Mouse (Mus musculus) intestine, embryonic 14.5 days (tissue): ENCODE measurements around the gene Riok1. TPM values are rescaled to one million over a fixed set of nuclear protein-coding genes. Genes with fewer than 3 reads are reported as not detected.

Experiments
- ATAC-seq: fragments of 200-750 bp; cut with Nextera tagmentation; replicated peaks from 2 replicates; pipeline ENCODE4 v1.8.0; 2017; ENCODE audit warnings: low read depth, moderate number of reproducible peaks, moderate TSS enrichment, moderate library complexity; ENCODE audit not compliant: low FRiP score, low TSS enrichment
- DNase-seq: peaks from one replicate; pipeline ENCODE4 v3.0.0-alpha.2; 2018; ENCODE audit warnings: low spot score
- H3K27ac ChIP-seq: fragments of 300-500 bp; sonication (generic); 2 replicates; pipeline ENCODE4 v1.5.1; 2014; ENCODE audit warnings: low read depth, mild to moderate bottlenecking, control low read depth
- H3K27me3 ChIP-seq: fragments of 300-500 bp; sonication (generic); replicated peaks from 2 replicates; pipeline ENCODE4 v1.6.1; 2014; ENCODE audit warnings: low read length, control low read depth; ENCODE audit not compliant: control insufficient read depth, insufficient read depth
- H3K36me3 ChIP-seq: fragments of 300-500 bp; sonication (generic); 2 replicates; pipeline ENCODE4 v1.6.1; 2014; ENCODE audit warnings: low read length, control low read depth; ENCODE audit not compliant: control insufficient read depth, insufficient read depth
- H3K4me1 ChIP-seq: fragments of 300-500 bp; sonication (generic); replicated peaks from 2 replicates; pipeline ENCODE4 v1.6.1; 2014; ENCODE audit warnings: low read length, control low read depth, mixed read lengths; ENCODE audit not compliant: control insufficient read depth, insufficient read depth
- H3K4me2 ChIP-seq: fragments of 300-500 bp; sonication (generic); 2 replicates; pipeline ENCODE4 v1.6.1; 2014; ENCODE audit warnings: low read length
- H3K4me3 ChIP-seq: fragments of 300-500 bp; sonication (generic); 2 replicates; pipeline ENCODE4 v1.5.1; 2014; ENCODE audit warnings: low read depth, low read length, control low read depth, mixed read lengths
- H3K9ac ChIP-seq: fragments of 300-500 bp; sonication (generic); 2 replicates; pipeline ENCODE4 v1.6.1; 2014; ENCODE audit warnings: mild to moderate bottlenecking, low read length
- H3K9me3 ChIP-seq: fragments of 300-500 bp; sonication (generic); 2 replicates; pipeline ENCODE4 v1.6.1; 2016; ENCODE audit warnings: low read length, control low read depth; ENCODE audit not compliant: control insufficient read depth
- whole genome bisulfite sequencing: fragments of 180-500 bp; shearing (Covaris S2); extraction: QIAGEN DNeasy Blood & Tissue Kit; methylation state at CpG from one replicate; pipeline ENCODE4 v1.1.7; 2014; 5-methylcytosine and 5-hydroxymethylcytosine counted together
- polyA plus RNA-seq: library from polyadenylated mRNA; unstranded; fragments of >200 nt; fragmentation: Nextera tagmentation; extraction: Ambion mirVana; gene quantifications from 2 replicates; pipeline ENCODE4 v1.2.1, GENCODE M21; 2014

Riok1 gene
- polyA plus RNA-seq, 1 experiment from 2014 or later: 47.7 TPM

- Histone ChIP-seq H3K4me3 (no peak overlapping the region), H3K9me3 (no peaks in the 10 kb centered on the region), H3K4me1 (no peaks in the 10 kb centered on the region), H3K9ac (no peak overlapping the region), H3K4me2 (no peak overlapping the region), H3K36me3 (no peaks in the 10 kb centered on the region), H3K27me3 (no peaks in the 10 kb centered on the region), H3K27ac (no peak overlapping the region)
- no peak for ATAC-seq
- no peak for DNase-seq
- whole genome bisulfite sequencing: 88% methylated on average over 2 of the region's 2 CpGs
Measured at GRCm38 (mm10) chr13:38007972-38008371, 28.8 kb upstream of the Riok1 start.

GRCm38 (mm10) chr13:38009721-38010408, 26.9 kb upstream of the Riok1 start:
- no peaks in the 10 kb centered on the region for H3K36me3 ChIP-seq
- H3K27me3 ChIP-seq: no peaks in the 10 kb centered on the region
- H3K4me2 ChIP-seq: no peak overlapping the region
- H3K27ac ChIP-seq: no peak overlapping the region
- no peaks in the 10 kb centered on the region for H3K4me1 ChIP-seq
- 88% methylated on average over 5 of the region's 5 CpGs for WGBS
- no peak overlapping the region for H3K4me3 ChIP-seq
- no peaks in the 10 kb centered on the region for H3K9me3 ChIP-seq
- DNase-seq (no peak), ATAC-seq (no peak)
- no peak overlapping the region for H3K9ac ChIP-seq

GRCm38 (mm10) chr13:38010444-38010910, 26.3 kb upstream of the Riok1 start:
- Histone ChIP-seq H3K4me2 (no peak overlapping the region), H3K27ac (no peak overlapping the region), H3K36me3 (no peaks in the 10 kb centered on the region), H3K4me1 (no peaks in the 10 kb centered on the region), H3K9ac (no peak overlapping the region), H3K9me3 (no peaks in the 10 kb centered on the region), H3K4me3 (no peak overlapping the region), H3K27me3 (no peaks in the 10 kb centered on the region)
- no peak for DNase-seq
- 79% methylated on average over 5 of the region's 5 CpGs for WGBS
- ATAC-seq: no peak

- 84% methylated on average over 5 of the region's 5 CpGs for WGBS
- Histone ChIP-seq H3K4me3 (no peak overlapping the region), H3K27ac (no peak overlapping the region), H3K36me3 (no peaks in the 10 kb centered on the region), H3K4me1 (no peaks in the 10 kb centered on the region), H3K9ac (no peak overlapping the region), H3K9me3 (no peaks in the 10 kb centered on the region), H3K27me3 (no peaks in the 10 kb centered on the region), H3K4me2 (no peak overlapping the region)
- ATAC-seq: no peak
- DNase-seq: no peak
Measured at GRCm38 (mm10) chr13:38012436-38012835, 24.4 kb upstream of the Riok1 start.

GRCm38 (mm10) chr13:38015591-38015990, 21.2 kb upstream of the Riok1 start:
- DNase-seq (no peak), ATAC-seq (no peak)
- H3K4me2 ChIP-seq: no peak overlapping the region
- no peaks in the 10 kb centered on the region for H3K4me1 ChIP-seq
- H3K36me3 ChIP-seq: no peaks in the 10 kb centered on the region
- H3K27me3 ChIP-seq: no peaks in the 10 kb centered on the region
- no peak overlapping the region for H3K9ac ChIP-seq
- H3K9me3 ChIP-seq: 0 out of 2 replicates have a peak, but pooled peaks cover 3% of the 10 kb centered on the region
- H3K4me3 ChIP-seq: no peak overlapping the region
- WGBS: 83% methylated on average over 4 of the region's 4 CpGs
- H3K27ac ChIP-seq: no peak overlapping the region

GRCm38 (mm10) chr13:38018791-38019190, 18.0 kb upstream of the Riok1 start:
- no peak for DNase-seq
- no peak overlapping the region for H3K4me3 ChIP-seq
- H3K27ac ChIP-seq: no peak overlapping the region
- no peak for ATAC-seq
- no peaks in the 10 kb centered on the region for H3K4me1 ChIP-seq
- 0 out of 2 replicates have a peak, but pooled peaks cover 3% of the 10 kb centered on the region for H3K9me3 ChIP-seq
- no peak overlapping the region for H3K9ac ChIP-seq
- H3K27me3 ChIP-seq: no peaks in the 10 kb centered on the region
- H3K36me3 ChIP-seq: no peaks in the 10 kb centered on the region
- WGBS: 71% methylated on average over 3 of the region's 3 CpGs
- H3K4me2 ChIP-seq: no peak overlapping the region

GRCm38 (mm10) chr13:38025874-38026273, 10.9 kb upstream of the Riok1 start:
- DNase-seq (no peak), ATAC-seq (no peak)
- no peaks in the 10 kb centered on the region for H3K27me3 ChIP-seq
- H3K4me1 ChIP-seq: no peaks in the 10 kb centered on the region
- 43% methylated on average over 4 of the region's 4 CpGs for WGBS
- H3K4me2 ChIP-seq: no peak overlapping the region
- no peak overlapping the region for H3K4me3 ChIP-seq
- H3K9ac ChIP-seq: no peak overlapping the region
- H3K27ac ChIP-seq: no peak overlapping the region
- H3K9me3 ChIP-seq: no peaks in the 10 kb centered on the region
- no peaks in the 10 kb centered on the region for H3K36me3 ChIP-seq

- 68% methylated on average over 6 of the region's 6 CpGs for WGBS
- no peaks in the 10 kb centered on the region for H3K27me3 ChIP-seq
- no peak overlapping the region for H3K4me3 ChIP-seq
- no peaks in the 10 kb centered on the region for H3K9me3 ChIP-seq
- no peaks in the 10 kb centered on the region for H3K4me1 ChIP-seq
- no peak overlapping the region for H3K27ac ChIP-seq
- ATAC-seq: no peak
- no peak overlapping the region for H3K4me2 ChIP-seq
- no peaks in the 10 kb centered on the region for H3K36me3 ChIP-seq
- no peak overlapping the region for H3K9ac ChIP-seq
- DNase-seq: no peak
Measured at GRCm38 (mm10) chr13:38027618-38028248, 9.1 kb upstream of the Riok1 start.

- no peaks in the 10 kb centered on the region for H3K9me3 ChIP-seq
- no peak overlapping the region for H3K9ac ChIP-seq
- H3K4me3 ChIP-seq: no peak overlapping the region
- H3K27me3 ChIP-seq: no peaks in the 10 kb centered on the region
- ATAC-seq (no peak), DNase-seq (no peak)
- no peak overlapping the region for H3K27ac ChIP-seq
- no peak overlapping the region for H3K4me2 ChIP-seq
- no peaks in the 10 kb centered on the region for H3K4me1 ChIP-seq
- no peaks in the 10 kb centered on the region for H3K36me3 ChIP-seq
- WGBS: 78% methylated on average over 4 of the region's 4 CpGs
Measured at GRCm38 (mm10) chr13:38028407-38028806, 8.4 kb upstream of the Riok1 start.
